Mouse (Mus musculus): ENCODE measurements at regions not wholly inside any gene's neighbourhood (a gene's known extent, or its start where the extent isn't known, plus 50 kb on each side); places are given as distances from the start of the nearest gene placed in this dataset.

- H3K36me3 ChIP-seq (ENCODE audit: control insufficient read depth, insufficient read depth, low read length): no peaks in the 10 kb centered on the region
- H3K27me3 ChIP-seq (replicated peaks; ENCODE audit: control insufficient read depth, insufficient read depth, low read length): no peaks in the 10 kb centered on the region
- H3K4me3 ChIP-seq (ENCODE audit: low read length): no peak overlapping the region
- no peaks in the 10 kb centered on the region for H3K9me3 ChIP-seq (ENCODE audit: control insufficient read depth, low read length)
- H3K4me1 ChIP-seq (ENCODE audit: control insufficient read depth, insufficient read depth, low read length): no peaks in the 10 kb centered on the region
- no peak overlapping the region for H3K27ac ChIP-seq (ENCODE audit: low read length)
- H3K9ac ChIP-seq (ENCODE audit: low read depth, low read length): no peak overlapping the region
- ATAC-seq: no peak
- H3K4me2 ChIP-seq (ENCODE audit: low read depth, low read length): no peak overlapping the region
- WGBS: 34% methylated on average over 5 of the region's 5 CpGs
These were observed 64.2 kb upstream of the Rad23b start for GRCm38 (mm10) chr4:55285641-55286040.

- Histone ChIP-seq H3K4me2 (ENCODE audit: low read depth, low read length) (no peak overlapping the region), H3K9ac (ENCODE audit: low read depth, low read length) (no peak overlapping the region), H3K4me1 (ENCODE audit: control insufficient read depth, insufficient read depth, low read length) (no peaks in the 10 kb centered on the region), H3K9me3 (ENCODE audit: control insufficient read depth, low read length) (0 out of 2 replicates have a peak, but pooled peaks cover 3% of the 10 kb centered on the region), H3K36me3 (ENCODE audit: control insufficient read depth, insufficient read depth, low read length) (no peaks in the 10 kb centered on the region), H3K27ac (ENCODE audit: low read length) (no peak overlapping the region), H3K4me3 (ENCODE audit: low read length) (no peak overlapping the region), H3K27me3 (replicated peaks; ENCODE audit: control insufficient read depth, insufficient read depth, low read length) (no peaks in the 10 kb centered on the region)
- no peak for ATAC-seq
- WGBS: 52% methylated on average over 6 of the region's 6 CpGs
These were observed 61.4 kb upstream of the Rad23b start for GRCm38 (mm10) chr4:55288456-55288855.

- H3K4me1 ChIP-seq (ENCODE audit: control insufficient read depth, insufficient read depth, low read length): no peaks in the 10 kb centered on the region
- no peak overlapping the region for H3K4me3 ChIP-seq (ENCODE audit: low read length)
- H3K9ac ChIP-seq (ENCODE audit: low read depth, low read length): no peak overlapping the region
- no peak for ATAC-seq
- H3K27ac ChIP-seq (ENCODE audit: low read length): no peak overlapping the region
- 89% methylated on average over 5 of the region's 5 CpGs for WGBS
- H3K9me3 ChIP-seq (ENCODE audit: control insufficient read depth, low read length): 0 out of 2 replicates have a peak, but pooled peaks cover 3% of the 10 kb centered on the region
- no peaks in the 10 kb centered on the region for H3K36me3 ChIP-seq (ENCODE audit: control insufficient read depth, insufficient read depth, low read length)
- H3K4me2 ChIP-seq (ENCODE audit: low read depth, low read length): no peak overlapping the region
- H3K27me3 ChIP-seq (replicated peaks; ENCODE audit: control insufficient read depth, insufficient read depth, low read length): no peaks in the 10 kb centered on the region
These were observed 57.6 kb upstream of the Rad23b start for GRCm38 (mm10) chr4:55292277-55292676.

GRCm38 (mm10) chr4:55292701-55293100 lies 57.1 kb upstream of the Rad23b start:
- H3K27me3 ChIP-seq (replicated peaks; ENCODE audit: control insufficient read depth, insufficient read depth, low read length): no peaks in the 10 kb centered on the region
- H3K9ac ChIP-seq (ENCODE audit: low read depth, low read length): no peak overlapping the region
- no peak overlapping the region for H3K4me2 ChIP-seq (ENCODE audit: low read depth, low read length)
- no peak for ATAC-seq
- H3K9me3 ChIP-seq (ENCODE audit: control insufficient read depth, low read length): 0 out of 2 replicates have a peak, but pooled peaks cover 3% of the 10 kb centered on the region
- WGBS: 54% methylated on average over 4 of the region's 4 CpGs
- H3K4me1 ChIP-seq (ENCODE audit: control insufficient read depth, insufficient read depth, low read length): no peaks in the 10 kb centered on the region
- H3K4me3 ChIP-seq (ENCODE audit: low read length): no peak overlapping the region
- no peaks in the 10 kb centered on the region for H3K36me3 ChIP-seq (ENCODE audit: control insufficient read depth, insufficient read depth, low read length)
- no peak overlapping the region for H3K27ac ChIP-seq (ENCODE audit: low read length)

- WGBS: 16% methylated on average over 5 of the region's 5 CpGs
- Histone ChIP-seq H3K4me2 (ENCODE audit: low read depth, low read length) (peak overlapping the region; percentile 54; the same call in 1 of the 2 replicates), H3K9me3 (ENCODE audit: control insufficient read depth, low read length) (0 out of 2 replicates have a peak, but pooled peaks cover 3% of the 10 kb centered on the region), H3K9ac (ENCODE audit: low read depth, low read length) (no peak overlapping the region), H3K4me1 (ENCODE audit: control insufficient read depth, insufficient read depth, low read length) (no peaks in the 10 kb centered on the region), H3K27me3 (replicated peaks; ENCODE audit: control insufficient read depth, insufficient read depth, low read length) (no peaks in the 10 kb centered on the region), H3K4me3 (ENCODE audit: low read length) (no peak overlapping the region), H3K27ac (ENCODE audit: low read length) (no peak overlapping the region), H3K36me3 (ENCODE audit: control insufficient read depth, insufficient read depth, low read length) (no peaks in the 10 kb centered on the region)
- ATAC-seq: no peak
These were observed 56.3 kb upstream of the Rad23b start for GRCm38 (mm10) chr4:55293347-55294079.

GRCm38 (mm10) chr4:55294255-55294687 lies 55.6 kb upstream of the Rad23b start:
- ATAC-seq: no peak
- peak overlapping the region; percentile 32 for H3K4me3 ChIP-seq (ENCODE audit: low read length)
- no peak overlapping the region for H3K27ac ChIP-seq (ENCODE audit: low read length)
- no peaks in the 10 kb centered on the region for H3K4me1 ChIP-seq (ENCODE audit: control insufficient read depth, insufficient read depth, low read length)
- no peaks in the 10 kb centered on the region for H3K27me3 ChIP-seq (replicated peaks; ENCODE audit: control insufficient read depth, insufficient read depth, low read length)
- no peaks in the 10 kb centered on the region for H3K36me3 ChIP-seq (ENCODE audit: control insufficient read depth, insufficient read depth, low read length)
- peak overlapping the region; percentile 57 for H3K9ac ChIP-seq (ENCODE audit: low read depth, low read length)
- under 1% methylated on average over 14 of the region's 14 CpGs for WGBS
- H3K9me3 ChIP-seq (ENCODE audit: control insufficient read depth, low read length): 0 out of 2 replicates have a peak, but pooled peaks cover 3% of the 10 kb centered on the region
- peak overlapping the region; percentile 54 for H3K4me2 ChIP-seq (ENCODE audit: low read depth, low read length)

- H3K36me3 ChIP-seq (ENCODE audit: control insufficient read depth, insufficient read depth, low read length): no peaks in the 10 kb centered on the region
- WGBS: 84% methylated on average over 3 of the region's 3 CpGs
- no peaks in the 10 kb centered on the region for H3K4me1 ChIP-seq (ENCODE audit: control insufficient read depth, insufficient read depth, low read length)
- ATAC-seq: no peak
- no peak overlapping the region for H3K4me3 ChIP-seq (ENCODE audit: low read length)
- no peak overlapping the region for H3K9ac ChIP-seq (ENCODE audit: low read depth, low read length)
- no peaks in the 10 kb centered on the region for H3K9me3 ChIP-seq (ENCODE audit: control insufficient read depth, low read length)
- no peak overlapping the region for H3K4me2 ChIP-seq (ENCODE audit: low read depth, low read length)
- H3K27me3 ChIP-seq (replicated peaks; ENCODE audit: control insufficient read depth, insufficient read depth, low read length): no peaks in the 10 kb centered on the region
- H3K27ac ChIP-seq (ENCODE audit: low read length): no peak overlapping the region
These were observed 52.0 kb upstream of the Rad23b start for GRCm38 (mm10) chr4:55297841-55298240.
